In genomic region chr5:35653743-35654395, GRCm38 (mm10) we compare ENCODE assay signal across 18 mouse cellular contexts. TPM values are rescaled to one million over a fixed set of nuclear protein-coding genes. Genes with fewer than 3 reads are reported as not detected.
DNase-seq lines count a peak whose midpoint lies in the region; ATAC-seq and TF ChIP-seq lines count a peak whose summit lies in the region.
"Had no signal": no experiment of that assay in that cellular context is flagged by ENCODE, and none has a peak within 500 bp of the region (broad histone marks: within the 10 kb centered on the region; RNA-seq: fewer than 3 reads in every experiment).

No protein-coding gene starts in this region.

- intact Hi-C loops in heart, adult 2 months (cut with DNase I) = no loop called here
- intact Hi-C loops in heart, postnatal 25 days (cut with DNase I) = no loop called here

- 68% methylated on average over 9 of the region's 9 CpGs for WGBS in heart, adult 2 months
- 71% methylated on average over 9 of the region's 9 CpGs for WGBS in heart, embryonic 12.5 days
- WGBS in embryonic facial prominence, embryonic 10.5 days = 65% methylated on average over 9 of the region's 9 CpGs
- 76% methylated on average over 9 of the region's 9 CpGs for WGBS in hindbrain, embryonic 13.5 days

- no peak overlapping the region; the same call in 1 of the 2 replicates for H3K27ac ChIP-seq in heart, adult 2 months
- no peak overlapping the region for H3K27ac ChIP-seq in heart, embryonic 12.5 days (ENCODE audit: poor library complexity, severe bottlenecking)
- 0 out of 2 replicates have a peak overlapping the region, but pooled peaks have one; percentile 48 for H3K27ac ChIP-seq in embryonic facial prominence, embryonic 10.5 days (replicated peaks)
- no peak overlapping the region for H3K27ac ChIP-seq in hindbrain, embryonic 13.5 days
- H3K27ac ChIP-seq: forebrain, embryonic 12.5 days; hindbrain, embryonic 10.5 days; limb, embryonic 12.5 days; liver, embryonic 15.5 days; macrophage; neural tube, embryonic 13.5 days had no signal

- no peak overlapping the region for H3K9ac ChIP-seq in heart, adult 2 months (ENCODE audit: low read depth, low read length)
- H3K9ac ChIP-seq in heart, embryonic 12.5 days = no peak overlapping the region
- no peak overlapping the region for H3K9ac ChIP-seq in hindbrain, embryonic 13.5 days
- H3K9ac ChIP-seq: forebrain, embryonic 12.5 days; limb, embryonic 12.5 days; liver, embryonic 15.5 days; neural tube, embryonic 13.5 days had no signal

- H3K4me3 ChIP-seq in heart, adult 2 months = no peak overlapping the region
- H3K4me3 ChIP-seq in heart, embryonic 12.5 days = no peak overlapping the region
- H3K4me3 ChIP-seq in embryonic facial prominence, embryonic 10.5 days = no peak overlapping the region
- no peak overlapping the region for H3K4me3 ChIP-seq in hindbrain, embryonic 13.5 days
- H3K4me3 ChIP-seq: forebrain, embryonic 12.5 days; hindbrain, embryonic 10.5 days; limb, embryonic 12.5 days; liver, embryonic 15.5 days; neural tube, embryonic 13.5 days had no signal

- no peaks in the 10 kb centered on the region for H3K9me3 ChIP-seq in heart, embryonic 12.5 days (replicated peaks)
- H3K9me3 ChIP-seq in embryonic facial prominence, embryonic 10.5 days = no peaks in the 10 kb centered on the region
- no peaks in the 10 kb centered on the region for H3K9me3 ChIP-seq in hindbrain, embryonic 13.5 days
- H3K9me3 ChIP-seq: forebrain, embryonic 12.5 days; hindbrain, embryonic 10.5 days; limb, embryonic 12.5 days; liver, embryonic 15.5 days; neural tube, embryonic 13.5 days had no signal

- H3K4me2 ChIP-seq in heart, embryonic 12.5 days = no peak overlapping the region
- no peak overlapping the region for H3K4me2 ChIP-seq in hindbrain, embryonic 13.5 days
- H3K4me2 ChIP-seq: forebrain, embryonic 12.5 days; limb, embryonic 12.5 days; liver, embryonic 15.5 days; neural tube, embryonic 13.5 days had no signal

- DNase-seq in heart, adult 2 months = peak; percentile 69 to 77
- DNase-seq in adrenal gland, postnatal 25 days = peak; percentile 38
- no peak for DNase-seq in embryonic facial prominence, embryonic 10.5 days (ENCODE audit: low spot score)
- peak; percentile 57 for DNase-seq in heart, postnatal 25 days (ENCODE audit: low spot score)
- no peak for DNase-seq in right cerebral cortex, adult 18-20 months
- DNase-seq: cerebellum, adult 9-11 months; kidney, adult 11 months; thymus, adult 2 months had no signal

- no peaks in the 10 kb centered on the region for H3K27me3 ChIP-seq in heart, adult 2 months (ENCODE audit: control insufficient read depth, insufficient read depth, low read length)
- H3K27me3 ChIP-seq in heart, embryonic 12.5 days (replicated peaks) = no peaks in the 10 kb centered on the region
- H3K27me3 ChIP-seq in embryonic facial prominence, embryonic 10.5 days (replicated peaks; ENCODE audit: low read depth, poor library complexity, severe bottlenecking) = no peaks in the 10 kb centered on the region
- H3K27me3 ChIP-seq in hindbrain, embryonic 13.5 days = no peaks in the 10 kb centered on the region
- H3K27me3 ChIP-seq: forebrain, embryonic 12.5 days; limb, embryonic 12.5 days; liver, embryonic 15.5 days; neural tube, embryonic 13.5 days had no signal

- H3K4me1 ChIP-seq in heart, adult 2 months (ENCODE audit: control insufficient read depth, insufficient read depth, low read length) = no peaks in the 10 kb centered on the region
- peaks cover 3% of the 10 kb centered on the region for H3K4me1 ChIP-seq in heart, embryonic 12.5 days (replicated peaks)
- peaks cover 7% of the 10 kb centered on the region for H3K4me1 ChIP-seq in embryonic facial prominence, embryonic 10.5 days
- H3K4me1 ChIP-seq in hindbrain, embryonic 13.5 days (replicated peaks) = no peaks in the 10 kb centered on the region
- H3K4me1 ChIP-seq: forebrain, embryonic 12.5 days; limb, embryonic 12.5 days; liver, embryonic 15.5 days; neural tube, embryonic 13.5 days had no signal

- no peak for TF ChIP-seq CTCF in heart, adult 2 months (IDR thresholded peaks at IDR 0.05)

- no peak for TF ChIP-seq POLR2A in heart, adult 2 months (IDR thresholded peaks at IDR 0.05; ENCODE audit: insufficient read depth, low read depth, low read length)

- H3K79me2 ChIP-seq in heart, adult 2 months (replicated peaks; ENCODE audit: control insufficient read depth, insufficient read depth, low read length) = no peaks in the 10 kb centered on the region

- H3K36me3 ChIP-seq in heart, adult 2 months (ENCODE audit: control insufficient read depth, insufficient read depth, low read length) = no peaks in the 10 kb centered on the region
- no peaks in the 10 kb centered on the region for H3K36me3 ChIP-seq in heart, embryonic 12.5 days
- no peaks in the 10 kb centered on the region for H3K36me3 ChIP-seq in embryonic facial prominence, embryonic 10.5 days (replicated peaks)
- no peaks in the 10 kb centered on the region for H3K36me3 ChIP-seq in hindbrain, embryonic 13.5 days
- H3K36me3 ChIP-seq: forebrain, embryonic 12.5 days; hindbrain, embryonic 10.5 days; limb, embryonic 12.5 days; liver, embryonic 15.5 days; neural tube, embryonic 13.5 days had no signal

- 0 out of 2 replicates have a peak, but pooled peaks have one; percentile 37 for TF ChIP-seq EP300 in heart, adult 2 months (IDR thresholded peaks at IDR 0.05; ENCODE audit: insufficient read depth, low read depth, low read length)

- ATAC-seq in heart, embryonic 12.5 days (ENCODE audit: insufficient number of reproducible peaks, low FRiP score) = no peak
- ATAC-seq in hindbrain, embryonic 13.5 days (ENCODE audit: low FRiP score) = no peak
- ATAC-seq: CD4-positive, CD25-positive, alpha-beta regulatory T cell, adult 4 months; midbrain, embryonic 16.5 days had no signal

RNA-seq across cellular contexts. Expression of gene Htra3, which starts 25.7 kb away (rescaled TPM):
- 100 to 1,000 TPM; 101 to 102 TPM for total RNA-seq in heart, adult 2 months (2021)
- 130 and 147 TPM in 2 replicates for polyA plus RNA-seq in heart, adult 2 months (2012; rRNA removed)
- 4.3 and 4.8 TPM in 2 replicates for polyA plus RNA-seq in heart, embryonic 12.5 days (2016; fragmentation: Nextera tagmentation; extraction: Ambion mirVana)
- total RNA-seq in adrenal gland, postnatal 25 days (2021) = 35.5 and 44.3 TPM in 2 replicates
- 4.2 and 5.4 TPM in 2 replicates for polyA plus RNA-seq in embryonic facial prominence, embryonic 10.5 days (2016; fragmentation: Nextera tagmentation; extraction: Ambion mirVana)
- 100 to 1,000 TPM; 116 to 131 TPM for total RNA-seq in heart, postnatal 25 days (2021)
- polyA plus RNA-seq in hindbrain, embryonic 13.5 days (2015; fragmentation: Nextera tagmentation; extraction: Ambion mirVana) = 12.2 and 12.7 TPM in 2 replicates
- polyA plus RNA-seq: CD4-positive, CD25-positive, alpha-beta regulatory T cell, adult 4 months had no signal

Comparison
In these comparisons a context has a peak if more than half of its experiments do, and no peak if none do; other contexts are left out.
1. DNase-seq: peak in heart, adult 2 months (2 of 2), adrenal gland, postnatal 25 days (single experiment) and heart, postnatal 25 days (single experiment); none in embryonic facial prominence, embryonic 10.5 days (single experiment) and right cerebral cortex, adult 18-20 months (single experiment).